Mouse (Mus musculus) frontal cortex, adult 2 months (tissue): ENCODE measurements around the gene Grin3b. TPM values are rescaled to one million over a fixed set of nuclear protein-coding genes. Genes with fewer than 3 reads are reported as not detected.
A peak's percentile ranks its signal among the peaks of the same experiment; 100 is the strongest.

Experiments used
- DNase-seq, 2 experiments: peaks; one replicate each; pipeline ENCODE4 v3.0.0; 2022; ENCODE audit warnings: low spot score in 1 of 2; ENCODE audit errors: extremely low spot score in 1 of 2
- polyA plus RNA-seq: library from polyadenylated mRNA; depleted of rRNA; stranded (reverse); fragments of >200 nt; gene quantifications from 2 replicates; pipeline ENCODE4 v1.2.3, GENCODE M21; 2012

Grin3b gene
- polyA plus RNA-seq, 1 experiment = 0.38 TPM

GRCm38 (mm10) chr10:79960671-79961294 is 9.7 kb upstream of the Grin3b start:
- DNase-seq = no peak

GRCm38 (mm10) chr10:79964727-79965126 is 5.8 kb upstream of the Grin3b start:
- no peak for DNase-seq

GRCm38 (mm10) chr10:79965325-79965724 is 5.2 kb upstream of the Grin3b start:
- DNase-seq = no peak

DNA sequence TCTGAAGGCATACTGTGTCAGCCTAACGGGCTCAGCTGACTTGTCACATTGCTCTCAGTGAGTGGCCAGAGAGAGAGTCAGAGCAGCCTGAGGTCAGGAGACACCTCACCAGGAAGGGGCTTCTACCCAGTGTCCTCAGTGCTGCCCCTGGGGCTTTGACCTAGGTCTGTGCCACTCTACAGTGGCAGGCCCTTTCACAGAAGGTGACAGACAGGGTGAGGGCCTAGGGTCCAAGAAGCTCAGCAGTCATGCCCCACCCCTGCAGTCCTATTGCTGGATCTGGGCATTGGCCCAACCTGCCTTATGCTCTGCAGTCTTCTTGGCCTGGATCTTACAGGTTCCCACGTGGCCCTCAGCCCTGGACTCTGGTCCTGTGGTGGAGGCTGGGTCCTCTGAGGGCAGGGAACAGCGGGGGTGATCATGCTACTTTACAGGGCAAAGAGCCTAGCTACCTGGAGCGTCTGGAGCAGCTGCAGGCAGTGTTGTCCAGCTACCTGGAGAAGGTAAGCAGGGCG is 3.6 kb upstream of the Grin3b start:
- no peak for DNase-seq

GRCm38 (mm10) chr10:79968181-79968580 is 2.3 kb upstream of the Grin3b start:
- DNase-seq = no peak

DNA sequence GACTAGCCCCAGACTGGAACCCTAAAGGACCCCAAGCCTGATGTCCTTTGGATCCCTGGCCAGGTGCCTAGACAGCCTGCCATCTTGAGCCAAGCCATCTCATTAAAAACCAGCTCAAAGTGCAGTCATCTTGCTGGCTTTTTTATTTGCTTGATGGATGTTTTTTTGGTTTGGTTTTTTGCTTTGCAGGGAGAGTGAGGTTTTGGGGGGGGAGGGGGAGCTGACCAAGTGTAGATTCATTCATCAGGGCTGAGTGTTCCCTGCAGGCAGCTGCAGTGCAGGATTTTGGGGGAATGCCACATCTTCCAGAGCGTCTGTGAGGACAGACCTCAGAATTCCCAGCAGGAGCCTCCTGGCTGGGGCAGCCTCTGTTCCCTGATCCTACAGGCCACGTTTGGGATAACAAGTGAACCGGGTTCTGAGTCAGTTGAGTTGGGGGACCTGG is 1.4 kb upstream of the Grin3b start:
- no peak for DNase-seq

GRCm38 (mm10) chr10:79971183-79971497 is 625 bp downstream of the Grin3b start:
- DNase-seq = no peak

GRCm38 (mm10) chr10:79972831-79973230 is 2.3 kb downstream of the Grin3b start:
- no peak for DNase-seq

- no peak for DNase-seq
Measured at GRCm38 (mm10) chr10:79974087-79974486, 3.6 kb downstream of the Grin3b start.

- no peak for DNase-seq
Measured at GRCm38 (mm10) chr10:79974668-79975067, 4.2 kb downstream of the Grin3b start.

DNA sequence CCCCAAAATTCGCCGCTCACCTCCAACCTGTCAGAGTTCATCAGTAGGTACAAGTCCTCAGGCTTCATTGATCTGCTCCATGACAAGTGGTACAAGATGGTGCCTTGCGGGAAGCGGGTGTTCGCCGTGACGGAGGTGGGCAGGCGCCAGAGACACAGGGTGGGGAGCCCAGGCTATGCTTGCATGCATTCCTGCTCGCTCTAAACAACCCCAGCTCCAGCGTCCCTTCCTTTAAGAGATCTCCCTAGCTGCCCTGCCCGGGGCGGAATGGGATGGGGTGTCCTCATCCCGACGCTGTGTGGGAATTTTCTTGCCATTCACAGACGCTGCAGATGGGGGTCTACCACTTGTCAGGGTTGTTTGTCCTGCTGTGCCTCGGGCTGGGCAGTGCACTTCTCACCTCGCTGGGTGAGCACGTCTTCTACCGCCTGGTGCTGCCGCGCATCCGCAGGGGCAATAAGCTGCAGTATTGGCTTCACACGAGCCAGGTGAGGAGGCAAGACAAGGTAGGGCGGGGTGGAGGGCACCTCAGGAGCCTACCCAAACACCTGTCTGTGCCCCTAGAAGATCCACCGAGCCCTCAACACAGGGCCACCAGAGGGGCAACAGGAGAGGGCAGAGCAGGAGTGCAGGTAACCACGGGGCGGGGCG is 5.7 kb downstream of the Grin3b start:
- no peak for DNase-seq

- DNase-seq = no peak
Measured at GRCm38 (mm10) chr10:79976722-79977107, 6.2 kb downstream of the Grin3b start.

- no peak for DNase-seq
Measured at GRCm38 (mm10) chr10:79977324-79977723, 6.8 kb downstream of the Grin3b start.

DNA sequence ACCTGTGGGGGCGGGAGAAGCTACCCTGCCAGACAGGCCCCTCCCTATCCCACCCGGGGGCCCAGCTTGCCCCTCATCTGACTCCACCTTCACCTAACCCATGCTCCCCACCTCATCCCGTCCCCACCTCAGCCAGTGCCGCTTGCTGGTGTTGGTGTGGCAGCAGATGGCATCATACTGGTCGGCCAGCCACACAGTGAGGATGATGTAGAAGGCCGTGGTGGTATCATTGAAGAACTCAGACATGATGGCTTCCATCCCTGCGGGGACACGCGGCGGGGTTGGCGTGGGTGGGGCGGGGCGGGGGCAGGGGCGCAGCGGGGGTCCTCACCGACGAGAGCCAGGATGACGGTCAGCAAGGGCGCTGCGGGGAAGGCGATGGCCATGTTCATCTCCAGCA is 7.5 kb downstream of the Grin3b start:
- no peak for DNase-seq

GRCm38 (mm10) chr10:79979401-79980155 is 9.1 kb downstream of the Grin3b start:
- no peak for DNase-seq

DNA sequence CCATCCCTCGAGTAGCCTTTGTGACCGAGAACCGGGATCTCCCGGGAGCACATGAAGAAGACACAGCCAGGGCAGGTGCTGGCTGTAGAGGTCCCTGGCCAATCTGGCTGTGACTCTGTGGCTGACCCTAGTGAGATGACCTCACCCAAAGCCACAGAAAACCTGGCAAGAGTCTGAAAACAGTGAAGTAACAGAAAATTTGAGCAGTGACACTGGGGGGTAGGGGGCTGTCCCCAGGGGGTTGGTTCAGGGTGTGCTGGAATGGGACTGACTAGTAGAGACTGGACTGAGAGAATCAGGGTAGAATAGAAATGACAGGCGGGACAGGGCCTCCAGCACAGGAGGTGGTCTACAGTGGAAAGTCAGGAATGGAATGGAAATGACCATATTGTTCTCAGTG is 12.7 kb downstream of the Grin3b start:
- DNase-seq = no peak

- DNase-seq = peak; percentile 59 to 67
Measured at GRCm38 (mm10) chr10:79983670-79984069, 13.2 kb downstream of the Grin3b start.

GRCm38 (mm10) chr10:79984195-79984816 is 13.8 kb downstream of the Grin3b start, which contains the start of gene Tmem259:
Gene Tmem259 (minus strand): TSS chr10:79984330.
- DNase-seq = peak; percentile 63 to 88

GRCm38 (mm10) chr10:79984871-79985270 is 14.4 kb downstream of the Grin3b start:
- DNase-seq = peak; percentile 97 to 98

DNA sequence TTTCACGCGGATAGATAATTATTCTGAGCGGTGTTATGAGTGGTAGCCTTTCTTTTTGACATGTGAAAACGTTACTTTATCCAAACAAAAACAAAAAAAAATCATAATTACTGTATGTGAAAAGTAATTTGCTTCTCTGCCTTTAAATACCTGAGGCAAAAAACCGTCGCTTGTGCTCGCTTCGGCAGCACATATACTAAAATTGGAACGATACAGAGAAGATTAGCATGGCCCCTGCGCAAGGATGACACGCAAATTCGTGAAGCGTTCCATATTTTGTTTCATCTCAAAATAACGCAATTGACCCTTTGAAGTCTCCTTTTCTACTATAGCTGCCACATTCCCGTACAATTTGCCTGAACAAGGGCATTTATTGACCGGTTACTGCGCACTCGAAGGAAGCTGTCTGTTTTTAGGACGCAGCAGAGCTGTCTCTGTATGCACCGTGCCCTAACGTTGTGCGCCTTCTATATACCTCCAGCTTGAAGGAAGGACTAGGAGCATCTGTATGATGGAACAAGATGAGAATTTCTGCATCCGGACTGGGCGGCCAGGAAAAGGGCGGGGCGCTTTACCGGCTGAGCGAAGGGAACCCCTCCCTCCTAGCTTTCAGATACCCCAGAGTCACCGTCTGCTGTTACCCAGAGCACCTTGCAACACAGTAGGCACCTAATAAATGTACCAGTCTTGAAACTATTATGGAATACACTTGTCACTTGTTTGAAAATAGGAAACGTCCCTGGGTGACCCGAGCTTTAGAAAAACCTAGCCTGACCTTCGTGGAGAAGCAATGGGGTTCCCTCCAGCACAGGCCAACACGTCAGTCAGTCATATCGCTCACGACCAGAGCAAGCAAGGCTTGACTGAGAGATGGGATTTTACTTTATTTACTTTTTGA is 15.1 kb downstream of the Grin3b start:
- DNase-seq = peak; percentile 54 to 70
